ENCODE assay signal across 21 mouse cellular contexts in the genomic region with DNA sequence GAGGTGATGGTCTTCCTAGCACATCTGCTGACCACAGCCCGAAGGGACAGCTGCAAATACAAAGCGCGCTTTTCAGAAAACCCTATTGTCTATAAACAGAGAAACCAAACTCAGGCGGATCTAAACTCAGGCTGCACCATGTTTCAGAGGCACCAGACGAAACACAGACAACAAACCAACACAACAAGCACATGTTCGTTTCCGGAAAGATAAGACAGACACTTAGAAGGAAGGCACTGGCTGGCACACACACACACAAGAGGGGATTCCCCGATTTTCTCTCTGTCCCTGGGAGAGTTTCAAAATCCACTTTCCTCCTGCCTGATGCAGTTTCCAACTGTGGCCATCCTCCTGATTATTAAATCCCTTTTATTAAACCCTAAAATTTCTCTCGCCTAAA. TPM values are rescaled to one million over a fixed set of nuclear protein-coding genes. Genes with fewer than 3 reads are reported as not detected.
A peak's percentile ranks its signal among the peaks of the same experiment; 100 is the strongest.
DNase-seq lines count a peak whose midpoint lies in the region; ATAC-seq and TF ChIP-seq lines count a peak whose summit lies in the region.
"Not testable (repeated sequence)": the region's sequence is repeated elsewhere in the genome, so short reads cannot be mapped to it uniquely, and the experiment has no call there.
"Had no signal": no experiment of that assay in that cellular context is flagged by ENCODE, and none has a peak within 500 bp of the region (broad histone marks: within the 10 kb centered on the region; RNA-seq: fewer than 3 reads in every experiment).

No protein-coding gene starts in this region.

- H3K36me3 ChIP-seq in CH12.LX (replicated peaks in 1 of 2; ENCODE audit: control insufficient read depth in 1 of 2, insufficient read depth in 1 of 2, low read length in 1 of 2) = not testable (repeated sequence)
- peaks cover 0 to 24% of the 10 kb centered on the region in 2 experiments; a peak in 2 of 4 replicates for H3K36me3 ChIP-seq in MEL (ENCODE audit: control insufficient read depth in 1 of 2, insufficient read depth in 2 of 2, low read length in 2 of 2)

- 0 out of 2 replicates have a peak, but pooled peaks have one; percentile 29 for ATAC-seq in megakaryocyte progenitor cell, adult 5-6 weeks (replicated peaks; ENCODE audit: poor library complexity)
- ATAC-seq in megakaryocyte-erythroid progenitor cell, adult 5-6 weeks (replicated peaks; ENCODE audit: low FRiP score, low TSS enrichment, poor library complexity, severe bottlenecking) = 0 out of 2 replicates have a peak, but pooled peaks have one; percentile 50

- H3K9me3 ChIP-seq in CH12.LX (replicated peaks; ENCODE audit: low read length); MEL (replicated peaks; ENCODE audit: insufficient read depth, low read length): not testable (repeated sequence)

- TF ChIP-seq POLR2A in CH12.LX (IDR thresholded peaks at IDR 0.05; ENCODE audit: low read depth, low read length); MEL (IDR thresholded peaks at IDR 0.05; ENCODE audit: control insufficient read depth in 1 of 2, insufficient read depth in 1 of 2, low read depth in 1 of 2, low read length in 2 of 2, poor library complexity in 1 of 2): not testable (repeated sequence)

- dilution Hi-C loops in CH12.LX (cut with MboI; ENCODE audit: extremely low pct_ligation_motif_present, extremely low pct_unique_long_range_greater_than_20kb, low sequenced_read_pairs) = not testable (repeated sequence)

- peak overlapping the region; percentile 51 for H3K4me2 ChIP-seq in CH12.LX (ENCODE audit: insufficient read depth, low read depth, poor library complexity, severe bottlenecking)

- H3K27me3 ChIP-seq in CH12.LX (replicated peaks); MEL (ENCODE audit: control insufficient read depth in 1 of 2, insufficient read depth in 2 of 2, low read length in 2 of 2): not testable (repeated sequence)

- peak; percentile 12 for DNase-seq in CH12.LX (ENCODE audit: extremely low read depth)
- peak; percentile 72 for DNase-seq in MEL (ENCODE audit: low read depth, low spot score)
- peak; percentile 37 for DNase-seq in MEL-GATA-1-ER (ENCODE audit: extremely low read depth, low read depth)
- peak; percentile 6 for DNase-seq in R1 (ENCODE audit: low read depth, low spot score)

- not testable (repeated sequence) for H3K4me1 ChIP-seq in CH12.LX (ENCODE audit: control insufficient read depth in 1 of 2, insufficient read depth in 2 of 2)
- peaks cover 11 to 27% of the 10 kb centered on the region in 2 experiments for H3K4me1 ChIP-seq in MEL (ENCODE audit: control insufficient read depth in 1 of 2, insufficient read depth in 2 of 2, low read length in 2 of 2)

- in situ Hi-C loops in CH12.LX (cut with MboI; ENCODE audit: low pct_ligation_motif_present, low pct_unique_long_range_greater_than_20kb, low sequenced_read_pairs) = not testable (repeated sequence)

- not testable (repeated sequence) for TF ChIP-seq CTCF in CH12.LX (conservative IDR thresholded peaks at IDR 0.05 in 1 of 2, IDR thresholded peaks at IDR 0.05 in 1 of 2; ENCODE audit: low read depth in 2 of 2, low read length in 2 of 2); MEL (IDR thresholded peaks at IDR 0.05 in 2 of 3, conservative IDR thresholded peaks at IDR 0.05 in 1 of 3; ENCODE audit: control insufficient read depth in 1 of 3, insufficient read depth in 1 of 3, low read depth in 2 of 3, low read length in 3 of 3, poor library complexity in 1 of 3, severe bottlenecking in 1 of 3)

- H3K9ac ChIP-seq in CH12.LX (ENCODE audit: insufficient read depth, low read depth) = not testable (repeated sequence)
- H3K9ac ChIP-seq in MEL (ENCODE audit: control insufficient read depth, low read depth, low read length, poor library complexity, severe bottlenecking) = peak overlapping the region; percentile 72

- H3K4me3 ChIP-seq in CH12.LX (replicated peaks in 1 of 3; ENCODE audit: low read depth in 2 of 3, low read length in 2 of 3, poor library complexity in 1 of 3) = not testable (repeated sequence)
- H3K4me3 ChIP-seq in MEL (ENCODE audit: control insufficient read depth in 1 of 2, insufficient read depth in 1 of 2, low read depth in 2 of 2, low read length in 2 of 2) = peak overlapping the region; percentile 50 to 55

- not testable (repeated sequence) for TF ChIP-seq EP300 in CH12.LX (IDR thresholded peaks at IDR 0.05; ENCODE audit: low read length)
- peak; percentile 33 to 47; a peak in 2 of 4 replicates for TF ChIP-seq EP300 in MEL (IDR thresholded peaks at IDR 0.05; ENCODE audit: low read depth in 1 of 2, low read length in 2 of 2)

- H3K27ac ChIP-seq in CH12.LX (ENCODE audit: insufficient read depth, low read depth) = not testable (repeated sequence)
- H3K27ac ChIP-seq in MEL (ENCODE audit: control insufficient read depth, low read depth, low read length) = peak overlapping the region; percentile 63

- not testable (repeated sequence) for H3K79me2 ChIP-seq in CH12.LX (replicated peaks; ENCODE audit: control insufficient read depth, extremely low read depth, insufficient read depth, poor library complexity, severe bottlenecking); MEL (ENCODE audit: control insufficient read depth, insufficient read depth, low read length, poor library complexity)

- not testable (repeated sequence) for TF ChIP-seq RAD21 in CH12.LX (IDR thresholded peaks at IDR 0.05; ENCODE audit: low read depth, low read length); MEL (IDR thresholded peaks at IDR 0.05; ENCODE audit: low read depth, low read length)

TF ChIP-seq in MEL, 35 proteins besides CTCF, POLR2A, EP300 and RAD21:
- TF ChIP-seq TCF12 (IDR thresholded peaks at IDR 0.05; ENCODE audit: low read depth, low read length) (peak; percentile 30; the same call in 1 of the 2 replicates), MXI1 (IDR thresholded peaks at IDR 0.05; ENCODE audit: low read depth, low read length) (peak; percentile 67; the same call in 1 of the 2 replicates), GATA1 (IDR thresholded peaks at IDR 0.05; ENCODE audit: low read depth, low read length) (peak; percentile 75), MYC (IDR thresholded peaks at IDR 0.05; ENCODE audit: low read depth, low read length) (peak; percentile 60; the same call in 1 of the 2 replicates), ETS1 (IDR thresholded peaks at IDR 0.05; ENCODE audit: low read depth, low read length) (peak; percentile 77), BHLHE40 (IDR thresholded peaks at IDR 0.05; ENCODE audit: borderline replicate concordance, low read depth, low read length) (0 out of 2 replicates have a peak, but pooled peaks have one; percentile 7), SIN3A (IDR thresholded peaks at IDR 0.05; ENCODE audit: low read length) (peak; percentile 60), RCOR1 (IDR thresholded peaks at IDR 0.05; ENCODE audit: low read depth, low read length) (0 out of 2 replicates have a peak, but pooled peaks have one; percentile 23), TBP (IDR thresholded peaks at IDR 0.05; ENCODE audit: low read depth, low read length) (0 out of 2 replicates have a peak, but pooled peaks have one; percentile 18), MAX (IDR thresholded peaks at IDR 0.05; ENCODE audit: low read length) (peak; percentile 75)

RNA-seq across cellular contexts. Expression of a gene that starts 16.8 kb away (rescaled TPM):
- total RNA-seq in CH12.LX (2012; rRNA removed) (not detected in 2 replicates), CH12.LX (2014; rRNA removed) (0.41 TPM in 1 of 2 replicates, not detected in the other), MEL (2012; rRNA removed) (not detected in 2 replicates)
- polyA plus RNA-seq in CH12.LX (2012; ENCODE audit: insufficient read length, low read depth) (not detected in 2 replicates), MEL (2012; ENCODE audit: insufficient read depth in 1 of 2, insufficient read length in 2 of 2, low read depth in 1 of 2, low replicate concordance in 2 of 2, missing spikeins in 1 of 2) (under 1 TPM in 1 of 2 experiments, not detected in 1; 0.19 TPM)
- total RNA-seq in megakaryocyte progenitor cell, adult 5-6 weeks (2015) = not detected in 2 replicates
- total RNA-seq in megakaryocyte progenitor cell, adult 5-6 weeks (2017) = not detected in 2 replicates
- total RNA-seq in megakaryocyte-erythroid progenitor cell, adult 5-6 weeks (2014; fragmentation: Nextera tagmentation) = 2.7 TPM in 1 of 2 replicates, not detected in the other
- not detected in 2 replicates for total RNA-seq in megakaryocyte-erythroid progenitor cell, adult 5-6 weeks (2017)
- total RNA-seq: adrenal gland, adult 18-20 months; adrenal gland, adult 2 months; adrenal gland, adult 8-10 months; adrenal gland, postnatal 10 days; adrenal gland, postnatal 14 days; adrenal gland, postnatal 25 days; adrenal gland, postnatal 36 days; adrenal gland, postnatal 4 days; ES-E14 had no signal
- polyA plus RNA-seq: activated CD4-positive, CD25-positive, alpha-beta regulatory T cell, adult 4 months; adrenal gland, adult 2 months; brain, embryonic 14.5 days; CD4-positive, CD25-positive, alpha-beta regulatory T cell, adult 4 months; cerebellum, adult 2 months; G1E; Patski had no signal

RNA-seq across cellular contexts. Expression of a gene that starts 50.5 kb away (rescaled TPM):
- total RNA-seq in CH12.LX (2012; rRNA removed) (0.80 and 1.4 TPM in 2 replicates), CH12.LX (2014; rRNA removed) (0.95 and 1.0 TPM in 2 replicates), MEL (2012; rRNA removed) (0.16 and 0.19 TPM in 2 replicates)
- polyA plus RNA-seq in CH12.LX (2012; ENCODE audit: insufficient read length, low read depth) (0.55 and 0.91 TPM in 2 replicates), MEL (2012; ENCODE audit: insufficient read depth in 1 of 2, insufficient read length in 2 of 2, low read depth in 1 of 2, low replicate concordance in 2 of 2, missing spikeins in 1 of 2) (under 1 TPM in 1 of 2 experiments, not detected in 1; 0.11 TPM)
- total RNA-seq in megakaryocyte progenitor cell, adult 5-6 weeks (2015) = 0.30 TPM in 1 of 2 replicates, not detected in the other
- not detected in 2 replicates for total RNA-seq in megakaryocyte progenitor cell, adult 5-6 weeks (2017)
- total RNA-seq in megakaryocyte-erythroid progenitor cell, adult 5-6 weeks (2014; fragmentation: Nextera tagmentation) = 0.48 TPM in 1 of 2 replicates, not detected in the other
- total RNA-seq in megakaryocyte-erythroid progenitor cell, adult 5-6 weeks (2017) = 3.4 and 3.9 TPM in 2 replicates
- polyA plus RNA-seq: activated CD4-positive, CD25-positive, alpha-beta regulatory T cell, adult 4 months; CD4-positive, CD25-positive, alpha-beta regulatory T cell, adult 4 months had no signal

Comparison
In these comparisons a context has a peak if more than half of its experiments do, and no peak if none do; other contexts are left out.
1. DNase-seq: peak in every context shown above with its lines; median percentile 72 in MEL; 37 in MEL-GATA-1-ER; 12 in CH12.LX; 6 in R1.